ENCODE assay signal across 10 mouse cellular contexts in genomic region chr4:46854686-46855385, GRCm38 (mm10).
DNase-seq lines count a peak whose midpoint lies in the region; ATAC-seq and TF ChIP-seq lines count a peak whose summit lies in the region.
"Had no signal": no experiment of that assay in that cellular context is flagged by ENCODE, and none has a peak within 500 bp of the region (broad histone marks: within the 10 kb centered on the region; RNA-seq: fewer than 3 reads in every experiment).

No protein-coding gene starts in this region.

- WGBS in lung, adult 2 months, result 62% methylated on average over 23 of the region's 23 CpGs
- 64% methylated on average over 23 of the region's 23 CpGs for WGBS in midbrain, embryonic 12.5 days
- 86% methylated on average over 23 of the region's 23 CpGs for WGBS in thymus, adult 2 months

- H3K27ac ChIP-seq in midbrain, embryonic 12.5 days (replicated peaks), result no peak overlapping the region
- no peak overlapping the region for H3K27ac ChIP-seq in thymus, adult 2 months (ENCODE audit: control insufficient read depth, insufficient read depth, low read length)

- TF ChIP-seq CTCF in lung, adult 2 months (IDR thresholded peaks at IDR 0.05; ENCODE audit: insufficient read depth, low read length), result no peak
- no peak for TF ChIP-seq CTCF in thymus, adult 2 months (IDR thresholded peaks at IDR 0.05; ENCODE audit: borderline replicate concordance, control insufficient read depth, extremely low read depth, insufficient read depth, low read length, poor library complexity)

- H3K4me2 ChIP-seq in midbrain, embryonic 12.5 days (replicated peaks), result no peak overlapping the region

- peak; percentile 47 for ATAC-seq in erythroid progenitor cell, adult 5-6 weeks (replicated peaks; ENCODE audit: low FRiP score, poor library complexity, severe bottlenecking)
- ATAC-seq in midbrain, embryonic 12.5 days (ENCODE audit: low FRiP score, low read depth), result no peak

- no peaks in the 10 kb centered on the region for H3K36me3 ChIP-seq in midbrain, embryonic 12.5 days
- H3K36me3 ChIP-seq in thymus, adult 2 months (ENCODE audit: control insufficient read depth, insufficient read depth, low read length), result no peaks in the 10 kb centered on the region
- H3K36me3 ChIP-seq: G1E had no signal

- no peak overlapping the region for H3K9ac ChIP-seq in midbrain, embryonic 12.5 days (replicated peaks)

- peak; percentile 44 for DNase-seq in lung, postnatal 10 days
- no peak for DNase-seq in lung, adult 2 months
- DNase-seq in kidney, postnatal 4 days, result peak; percentile 38 to 47
- DNase-seq in thymus, adult 18-20 months, result no peak
- DNase-seq in thymus, adult 2 months, result no peak
- DNase-seq in MN1 (ENCODE audit: low spot score), result no peak

- TF ChIP-seq POLR2A in lung, adult 2 months (IDR thresholded peaks at IDR 0.05; ENCODE audit: borderline replicate concordance, extremely low read depth, low read depth, low read length), result no peak
- TF ChIP-seq POLR2A in thymus, adult 2 months (IDR thresholded peaks at IDR 0.05; ENCODE audit: control insufficient read depth, extremely low read depth, insufficient read depth, low read length, poor library complexity), result no peak

- H3K4me1 ChIP-seq in lung, adult 2 months (ENCODE audit: control insufficient read depth, insufficient read depth, low read length), result no peaks in the 10 kb centered on the region; the same call in 1 of the 2 replicates
- peaks cover 19% of the 10 kb centered on the region; the same call in 1 of the 2 replicates for H3K4me1 ChIP-seq in midbrain, embryonic 12.5 days
- no peaks in the 10 kb centered on the region for H3K4me1 ChIP-seq in thymus, adult 2 months (replicated peaks; ENCODE audit: control insufficient read depth, insufficient read depth, low read length)

- H3K27me3 ChIP-seq in midbrain, embryonic 12.5 days, result no peaks in the 10 kb centered on the region; the same call in none of the 2 replicates
- no peaks in the 10 kb centered on the region for H3K27me3 ChIP-seq in thymus, adult 2 months (ENCODE audit: control insufficient read depth, insufficient read depth, low read length)

- H3K9me3 ChIP-seq in midbrain, embryonic 12.5 days, result 0 out of 2 replicates have a peak, but pooled peaks cover 3% of the 10 kb centered on the region

- no peak overlapping the region for H3K4me3 ChIP-seq in lung, adult 2 months (replicated peaks; ENCODE audit: extremely low read depth, low read depth, low read length)
- H3K4me3 ChIP-seq in midbrain, embryonic 12.5 days, result peak overlapping the region; percentile 4; the same call in 1 of the 2 replicates
- no peak overlapping the region for H3K4me3 ChIP-seq in thymus, adult 2 months (ENCODE audit: control insufficient read depth, insufficient read depth, low read length)
- H3K4me3 ChIP-seq: megakaryocyte, embryonic 14.5 days had no signal

Comparison
In these comparisons a context has a peak if more than half of its experiments do, and no peak if none do; other contexts are left out.
1. DNase-seq: peak in lung, postnatal 10 days (single experiment) and kidney, postnatal 4 days (2 of 2); none in lung, adult 2 months (single experiment), thymus, adult 18-20 months (0 of 2), thymus, adult 2 months (single experiment) and MN1 (single experiment).